Mouse (Mus musculus) left cerebral cortex, postnatal 36 days (tissue): ENCODE measurements around the gene Evc. TPM values are rescaled to one million over a fixed set of nuclear protein-coding genes. Genes with fewer than 3 reads are reported as not detected.

ENCODE experiments used
- DNase-seq, 2 experiments: peaks; one replicate each; pipeline ENCODE4 v3.0.0; 2021 to 2022; ENCODE audit warnings: low spot score in 2 of 2, mixed read lengths in 1 of 2
- intact Hi-C: fragments of 180-260 bp; cut with DNase I; formaldehyde crosslinking; loops from one replicate; pipeline ENCODE4 v1.15.1; 2025
- total RNA-seq, 2 experiments: library from RNA; stranded (reverse); gene quantifications; 2 replicates each; pipeline ENCODE4 v1.2.3; 2021

Evc gene
- total RNA-seq, 2 experiments from 2014 or later: 5.2 to 9.2 TPM

DNA sequence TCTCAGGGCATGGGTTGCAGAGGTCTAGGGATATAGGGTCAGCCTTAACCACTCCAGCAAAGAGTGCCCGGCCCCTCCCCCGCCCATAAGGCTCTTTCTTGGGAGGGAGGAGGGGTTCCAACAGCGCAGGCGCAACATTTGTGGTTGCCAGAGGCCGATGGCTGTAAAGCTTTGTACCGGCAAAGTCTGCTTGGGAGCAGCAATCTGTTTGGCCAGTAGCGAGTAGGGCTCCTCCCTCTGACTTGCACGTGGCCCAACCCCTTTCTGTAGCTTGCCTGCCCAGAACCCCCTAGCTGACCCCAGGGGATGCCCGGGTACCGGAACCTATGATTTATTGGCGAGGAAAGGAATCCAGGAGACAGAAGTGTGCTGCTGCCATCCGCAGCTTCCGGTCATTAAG is 92.5 kb downstream of the Evc start:
- intact Hi-C loops: loop anchor here (2.0 kb wide), 1 partner anchor 45 kb away; no protein-coding TSS in a partner anchor
- peak; percentile 74 to 82 for DNase-seq

DNA sequence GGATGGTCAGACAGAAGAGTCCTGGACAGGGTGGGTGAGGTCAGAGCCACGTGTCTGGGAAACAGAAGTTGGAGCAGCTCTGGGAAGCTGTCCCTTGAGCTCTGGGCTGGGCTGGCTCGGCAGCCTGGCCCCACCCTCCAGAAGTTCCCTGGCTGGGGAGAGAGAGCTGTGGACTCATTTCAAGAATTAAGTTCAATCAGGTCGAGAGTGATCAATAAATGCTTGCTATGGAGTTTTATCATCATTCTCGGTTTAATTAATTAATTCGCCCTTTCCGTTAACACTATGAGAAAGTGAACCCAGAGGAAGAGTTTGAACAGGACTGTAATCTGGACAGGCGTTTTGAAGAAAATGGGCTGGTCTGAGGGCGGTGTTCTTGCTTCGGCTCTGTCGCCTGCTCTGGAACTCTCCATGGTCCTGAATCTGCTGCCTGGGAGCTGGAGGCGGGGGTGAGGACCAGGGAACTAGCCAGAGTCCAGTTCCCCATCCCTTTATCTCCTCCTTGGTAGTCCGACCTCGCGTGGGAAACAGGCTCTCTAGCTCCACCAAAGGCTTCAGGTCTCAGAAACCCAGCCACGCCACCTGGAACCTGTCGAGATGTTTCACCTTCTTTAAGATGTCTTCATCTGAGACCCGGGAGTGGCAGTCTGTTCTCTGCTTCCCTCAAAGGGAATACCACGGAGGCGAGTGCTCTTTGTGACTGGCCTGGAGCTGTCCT is 93.4 kb downstream of the Evc start:
- DNase-seq: no peak
- intact Hi-C loops: loop anchor here (2.0 kb wide), 1 partner anchor 81 kb away; no protein-coding TSS in a partner anchor

DNA sequence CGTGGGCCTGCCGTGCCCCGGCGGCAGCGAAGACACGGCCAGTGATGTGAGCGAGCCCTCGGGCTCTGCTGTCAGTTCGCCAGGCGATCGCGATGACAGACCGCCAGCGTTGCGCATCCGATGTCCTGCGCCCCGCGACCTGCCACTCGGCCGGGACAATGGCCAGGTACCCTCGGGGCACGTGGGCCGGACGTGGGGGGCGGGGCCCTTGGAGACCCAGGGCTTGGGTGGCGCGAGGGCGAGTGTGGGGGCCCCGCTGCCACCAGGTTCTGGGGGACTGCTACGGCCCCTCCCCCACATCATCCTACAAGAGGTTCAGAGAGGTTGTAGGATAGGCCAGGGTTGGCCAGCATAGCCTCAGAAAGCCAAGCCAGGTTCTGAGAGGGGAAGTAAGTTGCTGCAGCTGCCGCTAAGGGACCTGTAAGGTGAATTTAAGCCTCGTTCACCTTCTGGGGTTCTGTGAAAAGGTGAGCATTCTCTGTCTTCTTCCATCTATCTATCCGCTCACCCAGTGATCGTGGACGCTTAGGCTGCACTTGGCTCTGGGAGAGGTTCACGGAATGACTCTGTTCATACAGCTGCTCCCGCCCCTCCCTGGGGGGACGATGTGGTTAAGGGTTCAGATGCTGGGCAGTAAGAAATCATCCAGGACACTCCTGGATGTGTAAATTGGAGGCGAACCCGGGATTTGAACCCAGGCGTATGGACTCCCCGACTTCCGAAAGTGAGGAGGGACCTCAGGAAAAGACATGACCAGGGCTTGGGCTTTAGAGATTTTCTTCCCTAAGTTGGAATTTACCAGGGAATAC is 94.1 kb downstream of the Evc start:
- DNase-seq: peak in 1 of 2 experiments; percentile 55
- intact Hi-C loops: loop anchor here (2.0 kb wide), 1 partner anchor 80 kb away; no protein-coding TSS in a partner anchor

DNA sequence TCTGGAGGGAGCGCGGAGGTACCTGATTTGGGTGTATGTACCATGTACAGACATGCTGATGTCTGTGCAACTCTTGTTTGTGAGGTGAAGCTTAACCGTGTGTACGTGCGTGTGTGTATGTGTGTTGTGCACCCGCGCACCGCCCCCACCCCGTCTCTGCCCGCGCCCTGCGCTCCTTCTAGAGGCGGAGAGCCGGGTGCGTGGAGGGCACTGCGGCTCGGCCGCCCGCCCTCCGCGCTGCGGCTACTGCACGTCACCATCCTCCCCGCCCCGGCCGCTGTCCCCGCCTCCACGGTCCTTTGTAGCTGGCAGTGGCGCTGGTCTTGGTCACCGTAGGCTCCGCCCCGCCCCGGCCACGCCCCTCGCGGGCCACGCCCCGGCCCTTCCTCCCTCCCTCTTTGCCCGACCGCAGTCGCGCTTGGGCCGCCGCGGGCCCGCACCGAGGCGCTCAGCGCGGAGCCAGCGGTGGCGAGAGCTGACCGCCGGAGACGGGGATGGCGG is 95.0 kb downstream of the Evc start, which contains the start of gene Crmp1:
Crmp1 (plus strand) TSS at position 290 of the 501 bp plus-strand sequence.
- DNase-seq: peak; percentile 86 to 92
- intact Hi-C loops: loop anchor here (1.0 to 2.0 kb wide), 2 partner anchors 64 to 79 kb away; no protein-coding TSS in a partner anchor

DNA sequence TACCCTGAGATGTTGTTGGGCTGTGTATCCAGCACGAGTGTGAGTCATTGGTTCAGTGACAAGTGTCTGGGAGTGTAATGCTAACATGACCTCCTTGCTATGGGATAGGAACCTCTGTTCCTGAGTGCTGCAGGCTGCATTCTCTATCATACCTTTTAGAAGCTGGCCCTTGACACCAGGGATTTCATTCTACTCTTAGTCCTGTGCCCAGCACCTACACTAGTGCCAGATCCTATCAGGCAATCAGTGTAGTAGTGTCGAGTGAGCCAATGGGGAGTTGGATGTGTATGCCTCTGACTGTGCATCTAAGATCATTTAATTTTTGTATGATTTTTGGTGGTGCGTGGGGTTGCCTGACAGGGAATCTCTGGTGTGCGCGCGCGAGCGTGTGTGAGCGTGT is 95.5 kb downstream of the Evc start:
- no peak for DNase-seq
- intact Hi-C loops: loop anchor here (1.0 kb wide), 1 partner anchor 64 kb away; no protein-coding TSS in a partner anchor

DNA sequence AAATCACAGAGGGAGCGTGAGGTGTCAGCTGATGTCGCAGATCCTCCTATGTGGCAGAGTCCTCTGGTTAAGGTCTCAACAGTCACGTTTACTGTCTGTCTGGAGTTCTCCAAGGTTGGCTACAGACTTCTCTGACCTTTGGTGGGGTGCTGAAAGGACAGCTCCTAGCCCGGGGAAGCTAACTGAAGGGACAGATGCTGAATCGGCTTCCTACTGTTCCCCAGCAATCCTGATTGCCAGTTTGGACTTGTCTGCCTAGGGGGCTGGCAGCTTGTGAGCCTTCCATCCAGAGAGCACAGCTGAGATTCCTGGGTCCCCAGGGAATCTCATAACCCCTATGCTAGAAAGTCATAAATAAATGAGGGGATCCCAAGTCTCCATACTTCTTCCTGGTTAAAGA is 96.1 kb downstream of the Evc start:
- DNase-seq: no peak
- intact Hi-C loops: no loop called here

Other genes starting within 250 kb of the Evc start
- gene Crmp1, start 95.0 kb downstream of the Evc start, total RNA-seq: 100 to 1,000 TPM; 199 to 200 TPM
- 10 to 100 TPM; 12.0 to 14.1 TPM for gene Evc2, start 1.6 kb upstream of the Evc start, total RNA-seq